ENCODE assay signal across 15 mouse cellular contexts in genomic region chr7:16161302-16161701, GRCm38 (mm10). TPM values are rescaled to one million over a fixed set of nuclear protein-coding genes. Genes with fewer than 3 reads are reported as not detected.
"Had no signal": no experiment of that assay in that cellular context is flagged by ENCODE, and none has a peak within 500 bp of the region (broad histone marks: within the 10 kb centered on the region; RNA-seq: fewer than 3 reads in every experiment).

No protein-coding gene starts in this region.

- H3K27ac ChIP-seq: macrophage; midbrain, embryonic 12.5 days; neural tube, embryonic 12.5 days; stomach, embryonic 15.5 days; stomach, postnatal 0 days had no signal

- H3K4me1 ChIP-seq: stomach, embryonic 15.5 days had no signal

- H3K9me3 ChIP-seq: midbrain, embryonic 12.5 days; neural tube, embryonic 12.5 days; stomach, embryonic 15.5 days had no signal

- H3K4me2 ChIP-seq: lung, embryonic 14.5 days; midbrain, embryonic 12.5 days; neural tube, embryonic 12.5 days; stomach, embryonic 15.5 days had no signal

- H3K9ac ChIP-seq: liver, postnatal 0 days; lung, embryonic 14.5 days; midbrain, embryonic 12.5 days; neural tube, embryonic 12.5 days; stomach, embryonic 15.5 days had no signal

- ATAC-seq: liver, postnatal 0 days had no signal

- DNase-seq: lung, embryonic 14.5 days; midbrain, embryonic 14.5 days; thymus, adult 2 months; thymus, postnatal 25 days; thymus, postnatal 4 days had no signal

- H3K36me3 ChIP-seq: midbrain, embryonic 12.5 days; stomach, embryonic 15.5 days had no signal

- H3K4me3 ChIP-seq: megakaryocyte, embryonic 14.5 days; midbrain, embryonic 12.5 days; neural tube, embryonic 12.5 days; stomach, embryonic 15.5 days had no signal

RNA-seq across cellular contexts. Expression of gene Meis3, which starts 13.6 kb away (rescaled TPM):
- total RNA-seq: megakaryocyte progenitor cell, adult 5-6 weeks had no signal

RNA-seq across cellular contexts. Expression of gene Slc8a2, which starts 31.7 kb away (rescaled TPM):
- total RNA-seq: megakaryocyte progenitor cell, adult 5-6 weeks; monocyte, adult 5-6 weeks; neutrophil, adult 5-6 weeks had no signal
- polyA plus RNA-seq: liver, postnatal 0 days; macrophage had no signal
